Mouse (Mus musculus): Measurements from ENCODE around the gene Ttc28.

The Ttc28 gene

GRCm38 (mm10) chr5:111217447-111218110, 338.0 kb downstream of the Ttc28 start:
- no peak for DNase-seq

- no peak for DNase-seq
These were observed 338.7 kb downstream of the Ttc28 start for GRCm38 (mm10) chr5:111218111-111218891.

GRCm38 (mm10) chr5:111218998-111219397, 339.4 kb downstream of the Ttc28 start:
- no peak for DNase-seq

GRCm38 (mm10) chr5:111220679-111221380, 341.2 kb downstream of the Ttc28 start:
- no peak for DNase-seq

- no peak for DNase-seq
These were observed 343.2 kb downstream of the Ttc28 start for GRCm38 (mm10) chr5:111222820-111223219.

GRCm38 (mm10) chr5:111225306-111225705, 345.7 kb downstream of the Ttc28 start:
- no peak for DNase-seq

- no peak for DNase-seq
These were observed 346.9 kb downstream of the Ttc28 start for GRCm38 (mm10) chr5:111226486-111226885.

- DNase-seq, result no peak
These were observed 348.2 kb downstream of the Ttc28 start for GRCm38 (mm10) chr5:111227850-111228249.

GRCm38 (mm10) chr5:111228302-111229040, 348.9 kb downstream of the Ttc28 start:
- peak; percentile 48 for DNase-seq

- no peak for DNase-seq
These were observed 349.4 kb downstream of the Ttc28 start for GRCm38 (mm10) chr5:111229041-111229394.

- DNase-seq, result no peak
These were observed 350.1 kb downstream of the Ttc28 start for GRCm38 (mm10) chr5:111229671-111230070.

- DNase-seq, result no peak
These were observed 351.4 kb downstream of the Ttc28 start for GRCm38 (mm10) chr5:111231044-111231443.

GRCm38 (mm10) chr5:111231769-111232168, 352.2 kb downstream of the Ttc28 start:
- no peak for DNase-seq

GRCm38 (mm10) chr5:111233022-111233709, 353.6 kb downstream of the Ttc28 start:
- no peak for DNase-seq

- DNase-seq, result no peak
These were observed 355.5 kb downstream of the Ttc28 start for GRCm38 (mm10) chr5:111235131-111235530.

GRCm38 (mm10) chr5:111237176-111237636, 357.6 kb downstream of the Ttc28 start:
- DNase-seq, result no peak

GRCm38 (mm10) chr5:111239223-111239622, 359.6 kb downstream of the Ttc28 start:
- no peak for DNase-seq

- no peak for DNase-seq
These were observed 363.9 kb downstream of the Ttc28 start for GRCm38 (mm10) chr5:111243447-111244040.

GRCm38 (mm10) chr5:111244061-111244460, 364.5 kb downstream of the Ttc28 start:
- DNase-seq, result no peak

GRCm38 (mm10) chr5:111247571-111248265, 368.1 kb downstream of the Ttc28 start:
- no peak for DNase-seq

- no peak for DNase-seq
These were observed 372.5 kb downstream of the Ttc28 start for GRCm38 (mm10) chr5:111252147-111252546.
